Comparison of ENCODE assay signal across 11 mouse cellular contexts in the genomic region with DNA sequence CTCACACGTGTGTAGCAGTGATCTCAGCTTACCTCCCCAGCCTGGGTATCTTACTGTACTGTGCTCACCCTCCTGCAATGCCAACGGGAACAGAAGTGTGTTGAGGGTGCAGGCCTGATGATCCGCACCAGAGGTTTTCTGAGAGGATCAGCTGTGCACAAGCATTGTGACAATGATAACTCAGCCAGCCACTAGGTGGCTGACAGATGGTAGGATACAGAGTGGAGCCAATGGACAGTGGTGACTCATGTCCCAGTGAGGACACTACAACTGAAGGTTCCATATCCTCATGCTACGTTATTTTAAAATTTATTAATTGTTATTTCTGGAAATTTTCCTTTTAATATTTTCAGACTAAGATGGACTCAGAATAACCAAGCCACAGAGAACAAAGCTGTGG.
DNase-seq lines count a peak whose midpoint lies in the region; ATAC-seq and TF ChIP-seq lines count a peak whose summit lies in the region.
"Had no signal": no experiment of that assay in that cellular context is flagged by ENCODE, and none has a peak within 500 bp of the region (broad histone marks: within the 10 kb centered on the region; RNA-seq: fewer than 3 reads in every experiment).

No protein-coding gene starts in this region.

- H3K9me3 ChIP-seq in heart, postnatal 0 days (replicated peaks; ENCODE audit: control insufficient read depth, low read length) = no peaks in the 10 kb centered on the region
- H3K9me3 ChIP-seq in midbrain, postnatal 0 days (ENCODE audit: low read length) = no peaks in the 10 kb centered on the region
- H3K9me3 ChIP-seq in midbrain, embryonic 14.5 days (ENCODE audit: control insufficient read depth, low read length) = no peaks in the 10 kb centered on the region
- no peaks in the 10 kb centered on the region for H3K9me3 ChIP-seq in hindbrain, postnatal 0 days (ENCODE audit: low read length)
- H3K9me3 ChIP-seq: neural tube, embryonic 12.5 days had no signal

- H3K4me1 ChIP-seq in heart, postnatal 0 days (ENCODE audit: control insufficient read depth, insufficient read depth) = no peaks in the 10 kb centered on the region
- no peaks in the 10 kb centered on the region for H3K4me1 ChIP-seq in midbrain, postnatal 0 days (ENCODE audit: insufficient read depth, low read length)
- H3K4me1 ChIP-seq in midbrain, embryonic 14.5 days (ENCODE audit: control insufficient read depth, insufficient read depth, low read length) = peaks cover 7% of the 10 kb centered on the region
- H3K4me1 ChIP-seq in hindbrain, postnatal 0 days (ENCODE audit: insufficient read depth, low read length) = no peaks in the 10 kb centered on the region

- TF ChIP-seq EP300 in heart, postnatal 0 days (IDR thresholded peaks at IDR 0.05; ENCODE audit: low read depth) = no peak

- peak; percentile 60; the same call in 1 of the 2 replicates for ATAC-seq in heart, postnatal 0 days (ENCODE audit: insufficient read depth, low read depth)
- no peak for ATAC-seq in midbrain, postnatal 0 days (ENCODE audit: low FRiP score)
- ATAC-seq in midbrain, embryonic 14.5 days (ENCODE audit: low FRiP score, low TSS enrichment) = no peak
- ATAC-seq in hindbrain, postnatal 0 days = 0 out of 2 replicates have a peak, but pooled peaks have one; percentile 35

- no peak overlapping the region for H3K4me2 ChIP-seq in heart, postnatal 0 days (ENCODE audit: low read depth, low read length)
- H3K4me2 ChIP-seq in midbrain, postnatal 0 days (ENCODE audit: low read depth, low read length, poor library complexity, severe bottlenecking) = no peak overlapping the region
- H3K4me2 ChIP-seq in midbrain, embryonic 14.5 days (ENCODE audit: low read length) = no peak overlapping the region
- H3K4me2 ChIP-seq in hindbrain, postnatal 0 days (ENCODE audit: low read depth, low read length) = no peak overlapping the region
- H3K4me2 ChIP-seq: neural tube, embryonic 12.5 days had no signal

- peak; percentile 45 for TF ChIP-seq CTCF in heart, postnatal 0 days (IDR thresholded peaks at IDR 0.05; ENCODE audit: low read depth)
- peak; percentile 51 for TF ChIP-seq CTCF in midbrain, postnatal 0 days (IDR thresholded peaks at IDR 0.05)
- TF ChIP-seq CTCF in hindbrain, postnatal 0 days (IDR thresholded peaks at IDR 0.05; ENCODE audit: low read depth) = peak; percentile 54

- no peak overlapping the region for H3K27ac ChIP-seq in heart, postnatal 0 days (ENCODE audit: low read depth)
- H3K27ac ChIP-seq in midbrain, postnatal 0 days (ENCODE audit: low read depth, low read length) = no peak overlapping the region
- no peak overlapping the region for H3K27ac ChIP-seq in midbrain, embryonic 14.5 days (replicated peaks; ENCODE audit: low read depth, low read length)
- no peak overlapping the region for H3K27ac ChIP-seq in hindbrain, postnatal 0 days
- H3K27ac ChIP-seq: macrophage; neural tube, embryonic 12.5 days had no signal

- no peaks in the 10 kb centered on the region for H3K27me3 ChIP-seq in heart, postnatal 0 days (ENCODE audit: control insufficient read depth, insufficient read depth, low read length)
- no peaks in the 10 kb centered on the region for H3K27me3 ChIP-seq in midbrain, postnatal 0 days (ENCODE audit: insufficient read depth, low read length)
- no peaks in the 10 kb centered on the region for H3K27me3 ChIP-seq in midbrain, embryonic 14.5 days (ENCODE audit: control insufficient read depth, insufficient read depth, low read length)
- H3K27me3 ChIP-seq in hindbrain, postnatal 0 days (ENCODE audit: insufficient read depth, low read length) = no peaks in the 10 kb centered on the region
- H3K27me3 ChIP-seq: neural tube, embryonic 12.5 days had no signal

- no peak overlapping the region for H3K4me3 ChIP-seq in heart, postnatal 0 days (ENCODE audit: low read depth, low read length)
- no peak overlapping the region for H3K4me3 ChIP-seq in midbrain, postnatal 0 days (ENCODE audit: low read depth, low read length)
- no peak overlapping the region for H3K4me3 ChIP-seq in midbrain, embryonic 14.5 days (replicated peaks; ENCODE audit: low read depth, low read length)
- no peak overlapping the region for H3K4me3 ChIP-seq in hindbrain, postnatal 0 days (ENCODE audit: low read length)
- H3K4me3 ChIP-seq: neural tube, embryonic 12.5 days had no signal

- H3K9ac ChIP-seq in heart, postnatal 0 days (replicated peaks; ENCODE audit: low read depth, low read length) = no peak overlapping the region
- no peak overlapping the region for H3K9ac ChIP-seq in midbrain, postnatal 0 days (replicated peaks; ENCODE audit: low read length, poor library complexity, severe bottlenecking)
- H3K9ac ChIP-seq in midbrain, embryonic 14.5 days (replicated peaks; ENCODE audit: low read length) = no peak overlapping the region
- H3K9ac ChIP-seq in hindbrain, postnatal 0 days (replicated peaks; ENCODE audit: low read length) = no peak overlapping the region
- H3K9ac ChIP-seq: neural tube, embryonic 12.5 days had no signal

- intact Hi-C loops in heart, postnatal 25 days (cut with DNase I) = loop anchor here (5.0 kb wide), 1 partner anchor 46 kb away; no protein-coding TSS in a partner anchor
- intact Hi-C loops in left cerebral cortex, postnatal 4 days (cut with DNase I) = no loop called here

- WGBS in heart, postnatal 0 days = 73% methylated on average over 4 of the region's 4 CpGs
- WGBS in midbrain, postnatal 0 days = 76% methylated on average over 4 of the region's 4 CpGs
- WGBS in midbrain, embryonic 14.5 days = 64% methylated on average over 4 of the region's 4 CpGs
- 64% methylated on average over 4 of the region's 4 CpGs for WGBS in hindbrain, postnatal 0 days

- H3K36me3 ChIP-seq in heart, postnatal 0 days (replicated peaks; ENCODE audit: control insufficient read depth, insufficient read depth, low read length) = 0 out of 2 replicates have a peak, but pooled peaks cover 4% of the 10 kb centered on the region
- H3K36me3 ChIP-seq in midbrain, postnatal 0 days (ENCODE audit: insufficient read depth, low read length) = no peaks in the 10 kb centered on the region
- H3K36me3 ChIP-seq in midbrain, embryonic 14.5 days (ENCODE audit: control insufficient read depth, insufficient read depth, low read length) = no peaks in the 10 kb centered on the region
- no peaks in the 10 kb centered on the region for H3K36me3 ChIP-seq in hindbrain, postnatal 0 days (ENCODE audit: insufficient read depth, low read length)
- H3K36me3 ChIP-seq: neural tube, embryonic 12.5 days had no signal

- no peak for DNase-seq in heart, postnatal 0 days (ENCODE audit: low spot score)
- no peak for DNase-seq in heart, postnatal 25 days (ENCODE audit: low spot score)
- no peak for DNase-seq in midbrain, postnatal 0 days (ENCODE audit: low spot score)
- no peak for DNase-seq in midbrain, embryonic 14.5 days
- DNase-seq in hindbrain, postnatal 0 days (ENCODE audit: low spot score) = peak; percentile 21
- no peak for DNase-seq in thymus, postnatal 14 days
- no peak for DNase-seq in cerebellum, postnatal 14 days
- DNase-seq in left cerebral cortex, postnatal 4 days = no peak
- DNase-seq: heart, postnatal 10 days had no signal

Comparison
In these comparisons a context has a peak if more than half of its experiments do, and no peak if none do; other contexts are left out.
1. ATAC-seq: peak in heart, postnatal 0 days (single experiment) and hindbrain, postnatal 0 days (single experiment); none in midbrain, postnatal 0 days (single experiment) and midbrain, embryonic 14.5 days (single experiment).
2. Peak in every context shown above with its lines, with median percentiles within 50 percentile points of each other: CTCF ChIP-seq.